Mouse (Mus musculus): ENCODE data around the gene 2310046K23Rik. TPM values are rescaled to one million over a fixed set of nuclear protein-coding genes. Genes with fewer than 3 reads are reported as not detected.

2310046K23Rik gene
- polyA plus RNA-seq, 1 experiment from 2014 or later: not detected

Other genes starting within 250 kb of the 2310046K23Rik start
- gene Sprr2a3, start 249.1 kb downstream of the 2310046K23Rik start, polyA plus RNA-seq (2014; fragmentation: Nextera tagmentation; extraction: Ambion mirVana): not detected in 2 replicates
- gene Sprr2b, start 217.9 kb downstream of the 2310046K23Rik start, polyA plus RNA-seq (2014; fragmentation: Nextera tagmentation; extraction: Ambion mirVana): 0.45 TPM in 1 of 2 replicates, not detected in the other
- not detected in 2 replicates for gene Sprr2d, start 195.4 kb downstream of the 2310046K23Rik start, polyA plus RNA-seq (2014; fragmentation: Nextera tagmentation; extraction: Ambion mirVana)
- not detected in 2 replicates for gene Sprr2e, start 182.4 kb downstream of the 2310046K23Rik start, polyA plus RNA-seq (2014; fragmentation: Nextera tagmentation; extraction: Ambion mirVana)
- not detected in 2 replicates for gene Sprr2f, start 169.3 kb downstream of the 2310046K23Rik start, polyA plus RNA-seq (2014; fragmentation: Nextera tagmentation; extraction: Ambion mirVana)
- not detected in 2 replicates for gene Sprr2h, start 148.8 kb downstream of the 2310046K23Rik start, polyA plus RNA-seq (2014; fragmentation: Nextera tagmentation; extraction: Ambion mirVana)
- not detected in 2 replicates for gene Sprr2i, start 126.5 kb downstream of the 2310046K23Rik start, polyA plus RNA-seq (2014; fragmentation: Nextera tagmentation; extraction: Ambion mirVana)
- gene Sprr2j-ps, start 116.4 kb downstream of the 2310046K23Rik start, polyA plus RNA-seq (2014; fragmentation: Nextera tagmentation; extraction: Ambion mirVana): not detected in 2 replicates
- 5.6 and 5.9 TPM in 2 replicates for gene Gm9774, start 105.1 kb downstream of the 2310046K23Rik start, polyA plus RNA-seq (2014; fragmentation: Nextera tagmentation; extraction: Ambion mirVana)
- not detected in 2 replicates for gene Sprr2k, start 101.9 kb downstream of the 2310046K23Rik start, polyA plus RNA-seq (2014; fragmentation: Nextera tagmentation; extraction: Ambion mirVana)
- not detected in 2 replicates for gene Sprr1b, start 95.7 kb downstream of the 2310046K23Rik start, polyA plus RNA-seq (2014; fragmentation: Nextera tagmentation; extraction: Ambion mirVana)
- gene Sprr3, start 75.8 kb downstream of the 2310046K23Rik start, polyA plus RNA-seq (2014; fragmentation: Nextera tagmentation; extraction: Ambion mirVana): not detected in 2 replicates
- gene Sprr1a, start 48.6 kb downstream of the 2310046K23Rik start, polyA plus RNA-seq (2014; fragmentation: Nextera tagmentation; extraction: Ambion mirVana): not detected in 2 replicates
- not detected in 2 replicates for gene Sprr4, start 34.0 kb downstream of the 2310046K23Rik start, polyA plus RNA-seq (2014; fragmentation: Nextera tagmentation; extraction: Ambion mirVana)
- not detected in 2 replicates for gene Ivl, start 39.2 kb upstream of the 2310046K23Rik start, polyA plus RNA-seq (2014; fragmentation: Nextera tagmentation; extraction: Ambion mirVana)
- gene Smcp, start 54.5 kb upstream of the 2310046K23Rik start, polyA plus RNA-seq (2014; fragmentation: Nextera tagmentation; extraction: Ambion mirVana): not detected in 2 replicates
- gene 2210017I01Rik, start 73.0 kb upstream of the 2310046K23Rik start, polyA plus RNA-seq (2014; fragmentation: Nextera tagmentation; extraction: Ambion mirVana): not detected in 2 replicates
- gene Lce6a, start 87.1 kb upstream of the 2310046K23Rik start, polyA plus RNA-seq (2014; fragmentation: Nextera tagmentation; extraction: Ambion mirVana): not detected in 2 replicates
- gene Lce1a1, start 113.8 kb upstream of the 2310046K23Rik start, polyA plus RNA-seq (2014; fragmentation: Nextera tagmentation; extraction: Ambion mirVana): not detected in 2 replicates
- not detected in 2 replicates for gene Lce1b, start 122.4 kb upstream of the 2310046K23Rik start, polyA plus RNA-seq (2014; fragmentation: Nextera tagmentation; extraction: Ambion mirVana)
- gene Lce1a2, start 135.8 kb upstream of the 2310046K23Rik start, polyA plus RNA-seq (2014; fragmentation: Nextera tagmentation; extraction: Ambion mirVana): not detected in 2 replicates
- not detected in 2 replicates for gene Lce1c, start 144.7 kb upstream of the 2310046K23Rik start, polyA plus RNA-seq (2014; fragmentation: Nextera tagmentation; extraction: Ambion mirVana)
- not detected in 2 replicates for gene Lce1d, start 152.7 kb upstream of the 2310046K23Rik start, polyA plus RNA-seq (2014; fragmentation: Nextera tagmentation; extraction: Ambion mirVana)
- not detected in 2 replicates for gene Lce1e, start 174.6 kb upstream of the 2310046K23Rik start, polyA plus RNA-seq (2014; fragmentation: Nextera tagmentation; extraction: Ambion mirVana)
- gene Lce1f, start 185.8 kb upstream of the 2310046K23Rik start, polyA plus RNA-seq (2014; fragmentation: Nextera tagmentation; extraction: Ambion mirVana): not detected in 2 replicates
- not detected in 2 replicates for gene Gm38119, start 204.6 kb upstream of the 2310046K23Rik start, polyA plus RNA-seq (2014; fragmentation: Nextera tagmentation; extraction: Ambion mirVana)
- not detected in 2 replicates for gene Lce1g, start 217.8 kb upstream of the 2310046K23Rik start, polyA plus RNA-seq (2014; fragmentation: Nextera tagmentation; extraction: Ambion mirVana)
- not detected in 2 replicates for gene Lce1h, start 230.6 kb upstream of the 2310046K23Rik start, polyA plus RNA-seq (2014; fragmentation: Nextera tagmentation; extraction: Ambion mirVana)
- gene Lce1i, start 244.4 kb upstream of the 2310046K23Rik start, polyA plus RNA-seq (2014; fragmentation: Nextera tagmentation; extraction: Ambion mirVana): not detected in 2 replicates

All from hindbrain, embryonic 11.5 days (tissue).